Mouse (Mus musculus) neural tube, postnatal 0 days (tissue): ENCODE data around the gene Hpdl. TPM values are rescaled to one million over a fixed set of nuclear protein-coding genes. Genes with fewer than 3 reads are reported as not detected.

Experiments used
- polyA plus RNA-seq: library from polyadenylated mRNA; unstranded; fragments of >200 nt; fragmentation: Nextera tagmentation; extraction: Ambion mirVana; gene quantifications from 2 replicates; pipeline ENCODE4 v1.2.1, GENCODE M21; 2015

Gene Hpdl
- 2.3 and 2.7 TPM in 2 replicates for polyA plus RNA-seq

DNA sequence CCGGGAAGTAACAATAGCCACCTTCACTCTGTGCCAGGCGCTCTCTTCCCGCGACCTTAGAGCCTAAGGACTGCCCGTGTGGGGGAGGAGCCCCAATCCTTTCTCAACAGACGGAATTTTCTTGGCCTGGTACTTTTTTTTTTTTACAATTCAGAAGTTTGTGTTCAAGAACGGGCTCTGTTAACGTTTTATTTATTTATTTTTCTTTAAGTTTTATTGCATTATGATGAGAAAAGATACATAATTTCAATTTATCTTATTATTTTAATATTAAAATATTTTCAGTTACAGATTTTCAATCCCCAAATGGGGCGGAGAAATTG lies at the start of gene Hpdl:
TSS of gene Hpdl (minus strand) at position 14 of the 323 bp plus-strand sequence.

DNA sequence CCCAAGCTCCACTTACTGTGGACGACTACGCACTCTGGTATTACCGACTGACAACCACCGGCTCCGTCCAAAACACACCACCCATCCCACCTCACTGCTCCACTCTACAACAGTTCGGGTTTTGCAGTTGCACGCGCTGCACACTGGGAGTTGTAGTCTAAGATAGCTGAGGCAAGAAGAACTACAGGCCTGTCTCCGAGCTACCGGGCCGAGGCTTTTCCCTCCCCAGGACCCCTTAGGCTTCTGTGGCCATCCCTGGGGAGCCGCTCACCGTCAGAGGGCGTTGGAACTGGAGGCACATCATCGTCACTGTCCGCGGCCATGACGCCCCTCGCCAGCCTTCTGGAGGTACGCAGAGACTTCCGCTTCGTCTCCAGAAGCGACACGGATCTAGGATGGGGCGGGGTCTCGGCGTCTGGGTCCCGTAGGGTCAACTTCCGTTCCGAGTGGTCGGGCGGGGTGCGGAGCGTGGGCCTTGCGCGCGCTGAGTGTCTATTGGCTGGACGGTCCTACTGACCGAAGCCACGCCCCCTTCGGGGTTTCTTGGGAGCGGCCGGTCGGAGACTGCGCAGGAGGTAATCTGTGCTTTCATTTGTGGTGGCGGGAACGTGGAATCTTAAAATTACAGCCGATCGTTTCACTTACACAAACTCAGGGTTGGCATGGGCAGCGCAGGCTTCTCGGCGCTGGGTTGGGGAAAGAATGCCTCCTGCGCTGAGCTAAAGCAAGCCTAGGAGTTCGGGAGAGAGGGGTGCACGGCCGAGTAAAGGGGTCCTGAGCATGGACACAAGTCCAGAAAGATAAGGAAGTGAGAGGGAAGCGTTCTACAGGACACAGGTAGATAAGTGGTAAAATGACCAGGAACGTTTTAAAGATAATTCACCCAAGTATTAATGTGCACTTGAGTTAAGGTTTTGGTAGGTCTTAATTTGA lies 14.0 kb downstream of the Hpdl start, which contains the start of the genes Toe1 and Mutyh:
TSS of gene Toe1 (minus strand) at position 444 of the 933 bp plus-strand sequence.
TSS of gene Mutyh (plus strand) at position 527 of the 933 bp plus-strand sequence.

Other genes with a start within 250 kb of the Hpdl start
- 4.8 and 5.4 TPM in 2 replicates for gene Ccdc17, start 225.1 kb downstream of the Hpdl start, polyA plus RNA-seq
- 55.0 and 59.1 TPM in 2 replicates for gene Nasp, start 193.8 kb downstream of the Hpdl start, polyA plus RNA-seq
- 699 and 752 TPM in 2 replicates for gene Akr1a1, start 170.0 kb downstream of the Hpdl start, polyA plus RNA-seq
- 509 and 614 TPM in 2 replicates for gene Prdx1, start 136.2 kb downstream of the Hpdl start, polyA plus RNA-seq
- gene Mmachc, start 113.3 kb downstream of the Hpdl start, polyA plus RNA-seq = 14.8 and 19.0 TPM in 2 replicates
- 5.8 and 6.5 TPM in 2 replicates for gene Ccdc163, start 113.2 kb downstream of the Hpdl start, polyA plus RNA-seq
- 2.5 and 2.8 TPM in 2 replicates for gene Tesk2, start 100.8 kb downstream of the Hpdl start, polyA plus RNA-seq
- gene Toe1, start 14.1 kb downstream of the Hpdl start, polyA plus RNA-seq = 23.4 and 25.2 TPM in 2 replicates
- 4.1 and 4.7 TPM in 2 replicates for gene Mutyh, start 14.0 kb downstream of the Hpdl start, polyA plus RNA-seq
- 2.8 and 3.0 TPM in 2 replicates for gene Zswim5, start 55.7 kb upstream of the Hpdl start, polyA plus RNA-seq
- 57.6 and 61.8 TPM in 2 replicates for gene Urod, start 172.7 kb upstream of the Hpdl start, polyA plus RNA-seq
- gene Hectd3, start 173.6 kb upstream of the Hpdl start, polyA plus RNA-seq = 21.6 and 21.8 TPM in 2 replicates
- gene Eif2b3, start 197.7 kb upstream of the Hpdl start, polyA plus RNA-seq = 53.6 and 55.6 TPM in 2 replicates